Mouse (Mus musculus) spleen, postnatal 0 days (tissue): ENCODE data around the gene Afmid. TPM values are rescaled to one million over a fixed set of nuclear protein-coding genes. Genes with fewer than 3 reads are reported as not detected.

Source experiments
- polyA plus RNA-seq: library from polyadenylated mRNA; unstranded; fragments of >200 nt; fragmentation: Nextera tagmentation; extraction: Ambion mirVana; gene quantifications from 2 replicates; pipeline ENCODE4 v1.2.1, GENCODE M21; 2015

The Afmid gene
- polyA plus RNA-seq: 14.7 and 15.3 TPM in 2 replicates

DNA sequence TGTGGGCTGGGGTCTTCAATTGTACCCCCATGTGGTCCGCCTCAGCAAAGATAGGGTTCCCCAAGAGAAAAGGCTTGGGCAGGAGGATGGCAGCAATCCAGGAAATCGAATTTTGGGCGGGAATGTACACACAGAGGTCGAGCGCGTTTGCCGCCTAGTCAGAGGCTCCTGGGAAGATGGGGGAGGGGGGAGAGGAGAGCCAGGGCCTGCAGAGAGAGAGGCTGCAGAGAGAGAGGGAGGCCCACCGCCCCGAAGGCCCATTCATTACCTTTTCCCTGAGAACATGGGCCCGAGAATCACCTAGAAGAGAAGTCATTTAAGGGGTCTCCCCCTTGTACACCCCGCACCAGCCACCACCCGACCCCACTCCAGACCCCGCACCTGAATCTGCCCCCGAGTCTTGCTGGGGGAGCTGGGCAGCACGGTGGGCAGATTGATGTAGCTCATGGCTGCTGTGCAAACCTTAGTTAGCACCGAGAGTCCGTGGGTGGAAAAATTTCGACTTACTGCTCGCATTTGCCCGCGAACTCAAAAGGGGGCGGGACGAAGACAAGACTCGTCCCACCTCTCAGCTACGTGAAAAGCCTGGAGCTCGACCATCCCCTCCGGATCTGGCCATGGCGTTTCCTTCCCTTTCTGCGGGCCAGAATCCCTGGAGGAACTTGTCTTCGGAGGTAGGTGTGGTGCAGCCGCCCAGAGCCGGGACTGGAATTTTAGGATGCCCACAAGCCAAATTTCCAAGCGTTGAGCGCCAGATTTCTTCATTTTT is at the start of gene Afmid, which contains the start of gene Tk1:
Afmid (plus strand) TSS at position 592 of the 769 bp plus-strand sequence.
Tk1 (minus strand) TSS at position 760 of the 769 bp plus-strand sequence.

DNA sequence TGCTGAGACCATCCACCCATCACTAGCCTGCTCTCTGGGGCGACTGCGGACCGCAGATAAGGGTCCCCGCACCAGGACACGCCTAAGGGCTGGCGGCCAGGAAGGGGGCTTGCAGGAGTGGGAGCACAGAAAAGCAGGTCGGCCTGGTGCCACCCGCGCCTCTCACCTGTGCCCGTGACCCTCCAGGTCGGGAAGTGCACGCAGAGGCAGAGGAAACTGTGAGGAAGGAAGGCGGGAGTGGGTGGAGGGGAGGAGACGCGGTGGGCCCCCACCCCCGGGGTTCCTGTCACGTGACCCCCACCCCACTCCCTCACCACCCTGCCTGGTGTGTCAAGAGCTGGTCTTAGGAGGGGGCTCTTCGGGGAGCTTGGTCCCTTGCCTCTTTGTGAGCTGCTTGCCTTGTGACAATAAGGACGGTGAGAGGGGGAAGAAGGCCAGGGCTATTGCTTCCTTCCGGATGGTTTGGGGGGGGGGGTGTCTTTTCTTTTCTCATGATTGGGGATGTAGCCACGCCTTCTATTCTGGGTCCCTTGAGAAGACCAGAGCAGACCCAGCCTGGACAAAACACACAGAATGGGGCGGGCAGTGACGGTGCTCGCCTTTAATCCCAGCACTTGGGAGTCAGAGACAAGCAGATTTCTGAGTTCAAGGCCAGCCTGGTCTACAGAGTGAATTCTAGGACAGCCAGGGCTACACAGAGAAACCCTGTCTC is 43.6 kb upstream of the Afmid start, which contains the start of the genes Tmc8 and Tmc6:
Tmc8 (plus strand) TSS at position 84 of the 712 bp plus-strand sequence.
Tmc6 (minus strand) TSS at position 206 of the 712 bp plus-strand sequence.

DNA sequence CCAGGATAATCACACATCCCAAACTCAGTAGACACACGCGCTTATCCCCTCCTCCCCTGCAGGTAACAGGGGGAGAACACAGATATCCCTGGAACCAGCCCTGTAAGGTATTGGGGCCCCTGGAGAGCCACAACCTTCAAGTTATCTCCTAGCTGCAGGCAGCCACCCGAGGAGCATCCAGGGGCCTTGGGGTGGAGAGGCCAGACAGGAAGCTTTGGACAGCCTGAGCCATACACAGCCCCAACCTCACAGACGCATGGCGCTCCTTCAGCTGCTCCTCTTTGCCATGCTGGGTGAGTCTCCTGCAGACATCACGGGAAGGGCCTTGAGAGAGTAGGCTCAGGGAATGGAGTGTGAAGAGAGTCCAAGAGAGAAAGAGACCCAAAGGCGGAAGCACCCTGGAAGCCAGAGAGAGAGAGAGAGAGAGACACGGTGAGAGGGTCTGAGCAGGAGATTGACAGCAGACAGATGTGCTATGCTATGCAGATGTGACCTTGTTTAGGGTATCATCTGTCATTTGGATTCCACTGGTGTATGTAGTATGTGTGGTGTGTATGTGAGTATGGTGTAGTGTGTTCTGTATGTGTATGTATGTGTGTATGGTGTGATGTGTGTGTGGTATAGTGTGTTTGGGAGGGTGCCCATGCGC is 28.1 kb upstream of the Afmid start, which contains the start of gene 6030468B19Rik:
6030468B19Rik (plus strand) TSS at position 150 of the 649 bp plus-strand sequence.

DNA sequence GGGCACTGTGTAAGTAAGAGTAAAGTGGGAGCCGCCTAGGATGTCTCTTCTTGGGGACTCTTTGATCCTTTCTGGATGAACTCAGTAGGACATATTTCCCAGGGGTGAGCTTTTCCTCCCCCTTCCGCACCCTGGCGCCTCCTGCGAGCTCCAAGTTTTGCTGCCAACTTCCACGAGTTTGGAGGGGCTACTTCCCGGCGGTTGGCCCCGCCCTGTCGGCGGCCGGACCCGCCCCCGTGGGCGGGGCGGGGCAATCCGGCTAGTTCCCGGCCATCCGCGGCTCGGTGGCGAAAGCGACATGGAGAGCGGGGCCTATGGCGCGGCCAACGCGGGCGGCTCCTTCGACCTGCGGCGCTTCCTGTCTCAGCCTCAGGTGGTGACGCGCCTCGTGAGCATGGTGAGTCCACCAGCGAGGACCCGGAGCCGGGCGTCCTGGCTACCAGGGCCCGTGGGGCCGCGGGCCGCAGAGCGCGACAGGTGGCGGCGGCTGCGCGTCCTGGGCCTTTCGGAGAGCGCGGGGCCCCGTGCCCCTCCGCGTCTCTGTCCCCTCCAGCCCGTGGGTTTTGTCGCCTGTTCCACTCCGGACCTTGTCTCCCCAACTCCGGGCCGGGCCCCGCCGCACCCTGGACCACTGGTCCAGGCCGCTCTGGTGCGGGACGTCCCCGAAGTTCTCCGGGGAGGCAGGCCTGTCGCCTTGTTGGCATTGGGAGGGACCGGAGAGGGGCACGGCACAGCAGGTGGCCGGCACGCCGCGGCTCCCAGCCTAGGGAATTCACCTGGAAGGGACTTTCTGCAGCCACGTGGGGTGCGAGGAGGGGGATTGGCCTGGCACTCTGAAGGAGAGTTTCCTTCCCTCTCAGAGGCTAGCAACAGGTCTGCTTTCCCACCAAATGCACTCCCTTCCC is 16.1 kb upstream of the Afmid start, which contains the start of the genes Gm20708 and Syngr2:
Gm20708 (plus strand) TSS at position 262 of the 905 bp plus-strand sequence.
Syngr2 (plus strand) TSS at position 262 of the 905 bp plus-strand sequence.

DNA sequence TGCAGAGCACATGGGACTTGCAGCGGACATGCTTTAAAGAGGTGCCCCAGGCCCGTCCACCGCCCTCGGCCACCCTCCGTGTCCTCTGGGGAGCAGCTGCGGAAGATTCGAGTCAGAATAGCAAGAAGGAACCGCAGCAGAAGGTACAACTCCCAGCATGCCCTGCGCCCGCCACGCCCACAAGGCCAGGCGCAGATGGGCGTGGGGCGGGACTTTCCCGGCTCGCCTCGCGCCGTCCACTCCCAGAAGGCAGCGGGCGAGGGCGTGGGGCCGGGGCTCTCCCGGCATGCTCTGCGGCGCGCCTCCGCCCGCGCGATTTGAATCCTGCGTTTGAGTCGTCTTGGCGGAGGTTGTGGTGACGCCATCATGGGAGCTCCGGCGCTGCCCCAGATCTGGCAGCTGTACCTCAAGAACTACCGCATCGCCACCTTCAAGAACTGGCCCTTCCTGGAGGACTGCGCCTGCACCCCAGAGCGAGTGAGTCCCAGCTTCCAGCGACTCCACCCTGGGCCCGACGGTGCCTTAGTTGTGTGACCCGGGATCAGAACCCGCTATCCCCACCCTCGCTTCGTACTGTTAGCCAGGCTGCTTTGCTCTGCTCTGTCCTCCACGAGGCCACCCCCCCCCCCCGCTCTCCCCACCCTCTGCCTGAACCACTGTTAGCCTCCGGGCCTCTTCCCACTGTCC is 23.4 kb downstream of the Afmid start, which contains the start of gene Birc5:
Birc5 (plus strand) TSS at position 267 of the 687 bp plus-strand sequence.

DNA sequence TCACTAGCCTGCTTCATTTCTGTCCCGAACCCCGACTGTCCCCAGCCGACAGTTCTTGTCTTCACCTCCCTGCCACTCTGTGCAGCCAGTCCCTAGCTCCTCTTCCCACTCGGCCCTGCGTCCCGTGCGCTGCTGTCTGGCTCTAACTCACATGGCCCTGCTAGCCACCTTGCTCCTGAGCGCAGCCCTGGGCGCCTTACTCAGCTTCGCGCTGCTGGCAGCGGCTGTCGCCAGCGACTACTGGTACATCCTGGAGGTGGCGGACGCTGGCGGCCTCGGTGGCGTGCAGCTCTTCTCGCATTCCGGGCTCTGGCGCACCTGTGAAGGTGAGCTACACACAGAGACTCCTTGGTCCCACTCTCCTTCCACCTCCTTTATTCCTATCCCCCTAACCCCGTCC is 34.9 kb downstream of the Afmid start, which contains the start of gene Tmem235:
Tmem235 (plus strand) TSS at position 152 of the 400 bp plus-strand sequence.

DNA sequence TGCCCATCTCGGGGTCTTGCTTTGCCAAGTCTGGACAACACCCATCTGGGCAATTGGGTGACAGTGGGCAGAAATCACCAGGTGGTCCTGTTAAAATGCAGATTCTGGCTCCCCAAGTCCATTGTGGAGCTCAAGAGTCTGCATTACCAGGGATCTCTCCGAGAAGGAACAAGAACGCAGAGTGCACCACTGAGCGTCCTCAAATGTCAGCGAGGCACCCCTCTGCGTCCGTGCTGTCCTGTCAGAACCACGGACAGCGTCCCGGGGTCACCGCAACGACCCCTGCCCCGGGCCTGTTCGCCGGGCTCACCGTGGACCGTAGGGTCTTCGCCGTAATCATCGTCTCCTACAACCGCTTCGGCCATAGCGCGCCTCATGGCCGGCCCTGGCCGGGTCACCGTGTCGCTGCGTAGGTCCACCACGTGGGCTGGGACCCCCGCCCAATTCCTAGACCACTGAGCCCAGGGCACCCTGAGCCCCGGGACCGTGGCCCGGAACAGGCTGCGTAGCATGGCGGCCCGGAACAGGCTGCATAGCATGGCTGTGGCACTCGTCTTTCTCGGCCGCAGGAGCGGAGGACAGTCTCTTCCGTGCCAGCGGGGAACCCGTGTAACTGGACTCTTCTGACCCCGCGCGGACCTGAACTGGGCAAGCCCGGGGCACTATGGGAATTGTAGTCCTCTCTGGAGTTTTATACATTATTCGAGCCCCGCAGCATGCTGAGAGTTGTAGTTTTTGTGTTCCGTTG is 47.3 kb downstream of the Afmid start, which contains the start of gene Tha1:
Tha1 (minus strand) TSS at position 621 of the 748 bp plus-strand sequence.

Other genes starting within 250 kb of the Afmid start
- gene Tnrc6c, start 171.6 kb upstream of the Afmid start, polyA plus RNA-seq: 6.9 and 8.3 TPM in 2 replicates
- gene Tmc8, start 43.8 kb upstream of the Afmid start, polyA plus RNA-seq: 13.6 and 17.3 TPM in 2 replicates
- gene Tmc6, start 43.7 kb upstream of the Afmid start, polyA plus RNA-seq: 50.6 and 52.6 TPM in 2 replicates
- 87.8 and 111 TPM in 2 replicates for gene 6030468B19Rik, start 28.3 kb upstream of the Afmid start, polyA plus RNA-seq
- 1.2 TPM in 2 replicates for gene Gm20708, start 16.3 kb upstream of the Afmid start, polyA plus RNA-seq
- 78.2 and 88.3 TPM in 2 replicates for gene Syngr2, start 16.3 kb upstream of the Afmid start, polyA plus RNA-seq
- gene Tk1, start 168 bp downstream of the Afmid start, polyA plus RNA-seq: 240 and 266 TPM in 2 replicates
- gene Birc5, start 23.3 kb downstream of the Afmid start, polyA plus RNA-seq: 486 and 595 TPM in 2 replicates
- gene Tmem235, start 34.8 kb downstream of the Afmid start, polyA plus RNA-seq: not detected in 2 replicates
- 2.4 and 3.1 TPM in 2 replicates for gene Tha1, start 47.6 kb downstream of the Afmid start, polyA plus RNA-seq
- 7.0 and 7.6 TPM in 2 replicates for gene Socs3, start 144.1 kb downstream of the Afmid start, polyA plus RNA-seq
- gene Pgs1, start 160.4 kb downstream of the Afmid start, polyA plus RNA-seq: 18.8 and 20.9 TPM in 2 replicates